Mouse (Mus musculus) midbrain, embryonic 16.5 days (tissue): ENCODE data around the gene Ugt1a8. TPM values are rescaled to one million over a fixed set of nuclear protein-coding genes. Genes with fewer than 3 reads are reported as not detected.
"Not testable (repeated sequence)": the region's sequence is repeated elsewhere in the genome, so short reads cannot be mapped to it uniquely, and the experiment has no call there.

Experiments
- ATAC-seq: fragments of 200-750 bp; cut with Nextera tagmentation; 2 replicates; pipeline ENCODE4 v1.8.0; 2017; ENCODE audit warnings: moderate TSS enrichment
- H3K27ac ChIP-seq: fragments of 300-500 bp; sonication (generic); 2 replicates; pipeline ENCODE4 v1.5.1; 2014; ENCODE audit warnings: mild to moderate bottlenecking, low read length, mixed read lengths
- H3K27me3 ChIP-seq: fragments of 300-500 bp; sonication (generic); 2 replicates; pipeline ENCODE4 v1.6.1; 2014; ENCODE audit warnings: low read depth, low read length, mixed read lengths; ENCODE audit not compliant: control insufficient read depth, insufficient read depth
- H3K36me3 ChIP-seq: fragments of 300-500 bp; sonication (generic); 2 replicates; pipeline ENCODE4 v1.6.1; 2014; ENCODE audit warnings: mild to moderate bottlenecking, low read length, moderate library complexity, mixed read lengths; ENCODE audit not compliant: control insufficient read depth, insufficient read depth
- H3K4me1 ChIP-seq: fragments of 300-500 bp; sonication (generic); 2 replicates; pipeline ENCODE4 v1.6.1; 2014; ENCODE audit warnings: mild to moderate bottlenecking, low read length, mixed read lengths; ENCODE audit not compliant: control insufficient read depth, insufficient read depth
- H3K4me2 ChIP-seq: fragments of 300-500 bp; sonication (generic); 2 replicates; pipeline ENCODE4 v1.6.1; 2014; ENCODE audit warnings: mild to moderate bottlenecking, low read length, mixed read lengths
- H3K4me3 ChIP-seq: fragments of 300-500 bp; sonication (generic); 2 replicates; pipeline ENCODE4 v1.5.1; 2014; ENCODE audit warnings: low read depth, mild to moderate bottlenecking, low read length, moderate library complexity, mixed read lengths
- H3K9ac ChIP-seq: fragments of 300-500 bp; sonication (generic); 2 replicates; pipeline ENCODE4 v1.6.1; 2014; ENCODE audit warnings: low read depth, low read length, mixed read lengths
- H3K9me3 ChIP-seq: fragments of 300-500 bp; sonication (generic); replicated peaks from 2 replicates; pipeline ENCODE4 v1.6.1; 2014; ENCODE audit warnings: mild to moderate bottlenecking, low read length, mixed read lengths; ENCODE audit not compliant: control insufficient read depth, poor library complexity, severe bottlenecking
- WGBS: fragments of 180-500 bp; shearing (Covaris S2); extraction: QIAGEN DNeasy Blood & Tissue Kit; methylation state at CpG from one replicate; pipeline ENCODE4 v1.1.7; 2014; 5-methylcytosine and 5-hydroxymethylcytosine counted together
- polyA plus RNA-seq: library from polyadenylated mRNA; unstranded; fragments of >200 nt; fragmentation: Nextera tagmentation; extraction: Ambion mirVana; gene quantifications from 2 replicates; pipeline ENCODE4 v1.2.1, GENCODE M21; 2015

Gene Ugt1a8
- polyA plus RNA-seq, 1 experiment from 2014 or later, result not detected

- Histone ChIP-seq H3K4me3 (no peak overlapping the region), H3K4me2 (no peak overlapping the region), H3K4me1 (no peaks in the 10 kb centered on the region), H3K27me3 (no peaks in the 10 kb centered on the region), H3K36me3 (no peaks in the 10 kb centered on the region), H3K9me3 (peaks cover 37% of the 10 kb centered on the region), H3K9ac (no peak overlapping the region), H3K27ac (no peak overlapping the region)
- 15% methylated on average over 1 of the region's 1 CpGs for WGBS
- ATAC-seq, result no peak
These were observed 131.4 kb downstream of the Ugt1a8 start for GRCm38 (mm10) chr1:88219054-88219453.

GRCm38 (mm10) chr1:88220336-88220735 is 132.7 kb downstream of the Ugt1a8 start:
- ATAC-seq, result no peak

GRCm38 (mm10) chr1:88222216-88222615 is 134.6 kb downstream of the Ugt1a8 start:
- H3K36me3 ChIP-seq, result no peaks in the 10 kb centered on the region
- no peak overlapping the region for H3K9ac ChIP-seq
- H3K4me2 ChIP-seq, result no peak overlapping the region
- no peak overlapping the region for H3K4me3 ChIP-seq
- H3K27ac ChIP-seq, result no peak overlapping the region
- 50% methylated on average over 2 of the region's 2 CpGs for WGBS
- peaks cover 28% of the 10 kb centered on the region for H3K9me3 ChIP-seq
- no peak for ATAC-seq
- H3K4me1 ChIP-seq, result no peaks in the 10 kb centered on the region
- no peaks in the 10 kb centered on the region for H3K27me3 ChIP-seq

More at GRCm38 (mm10) chr1:88220336-88220735, 132.7 kb downstream of the Ugt1a8 start:
- Histone ChIP-seq H3K9me3 (peaks cover 27% of the 10 kb centered on the region), H3K4me1 (no peaks in the 10 kb centered on the region), H3K9ac (no peak overlapping the region), H3K27me3 (no peaks in the 10 kb centered on the region), H3K4me3 (no peak overlapping the region), H3K27ac (no peak overlapping the region), H3K4me2 (no peak overlapping the region), H3K36me3 (no peaks in the 10 kb centered on the region)

- peaks cover 32% of the 10 kb centered on the region for H3K9me3 ChIP-seq
- H3K9ac ChIP-seq, H3K36me3 ChIP-seq, H3K27me3 ChIP-seq, H3K4me1 ChIP-seq, H3K4me2 ChIP-seq, ATAC-seq, H3K4me3 ChIP-seq, H3K27ac ChIP-seq: not testable (repeated sequence)
These were observed 135.4 kb downstream of the Ugt1a8 start for GRCm38 (mm10) chr1:88223011-88223515.

- Histone ChIP-seq H3K9me3 (peaks cover 37% of the 10 kb centered on the region), H3K36me3 (no peaks in the 10 kb centered on the region), H3K9ac (no peak overlapping the region), H3K4me2 (no peak overlapping the region), H3K4me1 (no peaks in the 10 kb centered on the region), H3K27ac (no peak overlapping the region), H3K4me3 (no peak overlapping the region), H3K27me3 (no peaks in the 10 kb centered on the region)
- no peak for ATAC-seq
- 48% methylated on average over 1 of the region's 1 CpGs for WGBS
These were observed 136.0 kb downstream of the Ugt1a8 start for GRCm38 (mm10) chr1:88223591-88223990.

GRCm38 (mm10) chr1:88224029-88224776 is 136.6 kb downstream of the Ugt1a8 start:
- no peak overlapping the region for H3K27ac ChIP-seq
- no peak overlapping the region for H3K4me2 ChIP-seq
- H3K4me3 ChIP-seq, result no peak overlapping the region
- H3K9me3 ChIP-seq, result peaks cover 43% of the 10 kb centered on the region
- 71% methylated on average over 2 of the region's 2 CpGs for WGBS
- no peaks in the 10 kb centered on the region for H3K36me3 ChIP-seq
- no peaks in the 10 kb centered on the region for H3K27me3 ChIP-seq
- no peak for ATAC-seq
- no peaks in the 10 kb centered on the region for H3K4me1 ChIP-seq
- H3K9ac ChIP-seq, result no peak overlapping the region

- H3K4me3 ChIP-seq, H3K36me3 ChIP-seq, H3K27me3 ChIP-seq, H3K4me1 ChIP-seq, H3K27ac ChIP-seq, H3K9ac ChIP-seq, H3K4me2 ChIP-seq, ATAC-seq: not testable (repeated sequence)
- 37% methylated on average over 2 of the region's 2 CpGs for WGBS
- H3K9me3 ChIP-seq, result peaks cover 54% of the 10 kb centered on the region
These were observed 137.7 kb downstream of the Ugt1a8 start for GRCm38 (mm10) chr1:88225301-88225700.

GRCm38 (mm10) chr1:88225741-88226140 is 138.1 kb downstream of the Ugt1a8 start:
- H3K4me1 ChIP-seq, result no peaks in the 10 kb centered on the region
- no peaks in the 10 kb centered on the region for H3K36me3 ChIP-seq
- ATAC-seq, result no peak
- no peak overlapping the region for H3K4me3 ChIP-seq
- H3K9me3 ChIP-seq, result peaks cover 58% of the 10 kb centered on the region
- H3K27ac ChIP-seq, result no peak overlapping the region
- no peak overlapping the region for H3K4me2 ChIP-seq
- H3K9ac ChIP-seq, result no peak overlapping the region
- no peaks in the 10 kb centered on the region for H3K27me3 ChIP-seq

- no peak for ATAC-seq
- H3K4me2 ChIP-seq, result no peak within 1 kb of the TSS
- no peaks in the 10 kb centered on the region for H3K27me3 ChIP-seq
- H3K4me1 ChIP-seq, result no peaks in the 10 kb centered on the region
- no peaks in the 10 kb centered on the region for H3K36me3 ChIP-seq
- no peak within 1 kb of the TSS for H3K27ac ChIP-seq
- H3K9me3 ChIP-seq, result peaks cover 69% of the 10 kb centered on the region
- H3K9ac ChIP-seq, result no peak within 1 kb of the TSS
- 55% methylated on average over 5 of the region's 5 CpGs for WGBS
- H3K4me3 ChIP-seq, result no peak within 1 kb of the TSS
These were observed 139.2 kb downstream of the Ugt1a8 start, which contains the start of gene Mroh2a for GRCm38 (mm10) chr1:88226670-88227379. TSS of gene Mroh2a (plus strand) at chr1:88226986.
